Mouse (Mus musculus): ENCODE measurements around the gene Peg3.

- no peak for TF ChIP-seq CTCF (IDR thresholded peaks at IDR 0.05; ENCODE audit: low read depth)
- no peak for TF ChIP-seq EP300 (IDR thresholded peaks at IDR 0.05; ENCODE audit: low read depth)
Measured at GRCm38 (mm10) chr7:6759698-6760097, 29.5 kb upstream of the Peg3 start.
